Mouse (Mus musculus): ENCODE results near the gene Rnf187.

Rnf187 gene

DNA sequence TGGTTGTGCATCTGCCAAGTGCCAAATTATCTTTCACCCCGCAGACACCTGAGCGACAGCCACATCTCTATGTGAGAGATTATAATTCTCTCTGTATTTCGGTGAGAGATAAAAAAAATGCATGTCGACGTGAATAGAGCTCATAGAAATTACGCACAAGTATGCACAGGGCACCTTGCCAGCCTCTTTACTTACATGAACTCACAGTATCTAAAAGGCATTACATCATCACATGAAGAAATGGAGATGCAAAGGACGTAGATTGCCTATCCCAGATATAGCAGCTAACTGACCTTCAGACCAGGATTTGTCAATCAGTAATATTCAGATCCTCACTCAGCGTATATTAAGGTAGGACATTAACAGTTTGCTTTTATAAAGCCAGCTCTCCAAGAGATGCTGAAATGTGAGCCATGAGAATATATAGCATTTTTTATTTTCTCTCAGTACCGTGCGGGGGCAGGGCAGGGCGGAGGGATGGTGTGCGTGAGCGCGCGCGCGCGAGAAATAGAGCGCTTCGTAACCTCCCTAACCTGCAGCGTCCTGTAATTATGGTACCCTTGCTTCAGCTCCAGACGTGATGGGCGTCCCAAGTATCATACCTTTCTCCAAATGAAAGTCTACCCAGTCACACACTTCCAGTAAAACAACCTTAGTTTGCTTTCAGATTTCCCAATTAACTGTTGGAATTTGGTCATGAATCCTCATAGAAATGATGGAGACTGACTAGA, 9.2 kb upstream of the Rnf187 start:
- peak; percentile 54 for DNase-seq (ENCODE audit: low read depth, low spot score)

DNA sequence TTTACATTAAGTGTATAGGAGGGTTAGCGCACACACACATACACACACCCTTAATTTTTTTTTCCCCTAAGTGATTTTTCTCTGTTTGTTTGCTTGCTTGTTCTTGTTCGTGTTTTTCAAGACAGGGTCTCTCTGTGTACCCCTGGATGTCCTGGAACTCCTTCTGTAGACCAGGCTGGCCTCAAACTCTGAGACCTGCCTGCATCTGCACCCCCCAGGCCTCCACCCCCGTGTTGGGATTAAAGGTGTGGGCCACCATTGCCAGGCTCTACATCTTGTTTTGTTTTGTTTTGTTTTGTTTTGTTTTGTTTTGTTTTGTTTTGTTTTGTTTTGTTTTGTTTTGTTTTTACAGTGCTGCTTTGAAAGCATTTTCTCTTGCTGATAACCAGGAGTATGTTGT, 8.6 kb upstream of the Rnf187 start:
- no peak for DNase-seq (ENCODE audit: low read depth, low spot score)

DNA sequence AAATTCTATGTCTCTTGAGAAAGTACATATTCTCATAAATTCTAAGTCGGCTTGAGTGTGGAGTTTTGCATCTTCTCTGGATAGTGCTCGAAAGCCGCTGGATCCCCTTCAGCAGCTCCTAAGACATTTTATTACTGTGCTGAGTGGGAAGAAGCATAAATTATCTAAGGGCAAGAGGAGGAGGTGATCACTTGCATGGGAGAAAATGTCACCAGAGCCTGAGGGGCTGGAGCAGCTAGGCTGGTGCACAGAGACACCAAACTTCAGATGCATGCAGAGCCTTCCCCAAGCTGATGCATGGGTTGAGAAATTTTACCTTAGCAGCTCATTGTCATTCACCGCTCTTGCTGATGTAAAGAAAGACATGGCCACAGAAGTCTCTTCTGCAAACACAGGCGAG, 5.4 kb upstream of the Rnf187 start:
- DNase-seq (ENCODE audit: low read depth, low spot score), result no peak

DNA sequence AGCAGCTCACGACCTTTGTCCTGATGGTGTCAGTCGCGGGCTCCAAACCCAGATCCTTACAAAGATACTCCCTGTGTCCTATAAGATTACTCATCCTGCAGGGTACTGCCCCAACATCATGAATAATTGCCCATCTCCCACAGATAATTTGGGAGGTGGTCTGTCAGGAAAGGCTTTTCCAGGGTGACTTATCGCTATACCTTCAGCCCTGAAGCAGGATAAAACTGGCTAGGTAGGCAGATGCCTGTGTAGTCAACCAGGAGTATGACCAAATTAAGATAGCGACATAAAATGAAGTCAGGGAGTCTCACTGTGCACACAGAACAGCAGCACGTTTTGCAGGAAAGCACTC, 348 bp upstream of the Rnf187 start:
- no peak for DNase-seq (ENCODE audit: low read depth, low spot score)

DNA sequence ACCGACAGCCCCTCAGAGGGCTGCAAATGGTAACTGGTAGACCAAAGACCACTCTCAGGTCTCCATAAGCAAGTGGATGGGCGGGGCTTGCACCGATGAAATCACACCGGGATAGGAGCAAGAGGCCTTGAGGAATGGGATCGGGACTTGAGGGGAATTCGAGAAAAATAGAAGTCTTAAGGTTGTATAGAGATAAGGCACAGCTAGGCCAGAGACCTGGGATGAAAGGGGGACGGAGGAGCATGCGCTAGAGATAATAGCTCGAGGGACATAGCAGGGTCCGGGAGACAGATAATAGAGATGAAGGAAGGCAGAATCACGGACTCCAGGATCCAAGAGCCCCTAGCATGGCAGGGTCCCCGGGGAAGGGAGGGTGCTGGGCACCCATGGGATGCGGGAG, 807 bp downstream of the Rnf187 start:
- no peak for DNase-seq (ENCODE audit: low read depth, low spot score)

DNA sequence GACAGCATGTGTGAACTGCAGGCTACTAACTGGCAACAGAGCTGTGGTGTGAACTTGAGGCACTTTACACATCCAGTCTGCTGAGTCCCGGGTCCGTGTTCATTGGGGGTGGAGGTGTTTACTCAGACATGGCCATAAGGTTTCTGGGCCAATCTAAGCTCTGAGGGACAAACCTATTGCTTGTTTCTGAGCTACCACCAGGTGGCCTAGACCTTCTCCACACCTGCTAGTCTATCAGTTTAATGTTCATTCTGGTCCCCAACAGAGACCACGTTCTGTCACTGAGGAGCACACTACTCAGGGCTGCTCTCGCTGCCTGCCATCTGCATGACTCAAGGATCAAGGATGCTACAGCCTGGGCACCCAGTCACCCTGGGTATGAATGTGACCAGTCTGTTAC, 7.1 kb downstream of the Rnf187 start:
- peak; percentile 40 for DNase-seq (ENCODE audit: low read depth, low spot score)

DNA sequence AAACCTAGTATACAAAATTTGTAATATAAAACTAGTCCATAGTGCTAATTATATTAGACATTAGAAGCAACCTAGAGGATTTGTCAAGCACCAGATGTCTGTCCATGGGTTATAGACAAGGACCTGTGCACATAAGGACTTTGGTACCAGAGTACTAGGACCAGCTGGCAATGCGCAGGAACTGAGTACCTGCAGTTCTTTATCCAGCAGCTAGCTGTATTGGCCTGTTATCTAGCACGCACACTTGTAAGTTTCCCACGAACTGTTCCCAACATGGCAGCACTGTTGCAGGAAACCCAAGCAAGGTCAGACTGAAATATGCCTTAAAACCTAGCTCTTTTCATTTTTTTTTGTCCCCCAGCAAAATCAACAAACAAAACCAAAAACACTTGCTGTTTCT, 8.5 kb downstream of the Rnf187 start:
- DNase-seq (ENCODE audit: low read depth, low spot score), result no peak

DNA sequence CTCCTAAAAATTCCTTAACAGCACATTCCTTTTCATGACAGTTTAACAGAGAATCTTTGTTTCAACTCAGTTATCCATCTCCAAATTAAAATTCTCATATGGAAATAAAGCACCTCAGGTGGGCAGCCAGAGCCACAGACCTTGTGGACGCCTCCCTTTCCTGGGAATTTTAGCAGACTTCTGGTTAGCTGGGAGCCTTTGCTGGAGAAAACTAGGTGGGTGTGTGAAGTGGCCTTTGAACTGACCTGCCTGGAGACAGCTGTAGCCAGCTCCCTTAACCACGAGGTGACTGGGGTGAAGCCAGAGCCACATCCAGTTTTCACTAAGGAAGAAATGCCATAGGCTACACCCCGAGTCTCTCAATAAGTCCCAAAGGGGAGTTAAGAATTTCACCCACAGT, 9.1 kb downstream of the Rnf187 start:
- DNase-seq (ENCODE audit: low read depth, low spot score), result no peak

DNA sequence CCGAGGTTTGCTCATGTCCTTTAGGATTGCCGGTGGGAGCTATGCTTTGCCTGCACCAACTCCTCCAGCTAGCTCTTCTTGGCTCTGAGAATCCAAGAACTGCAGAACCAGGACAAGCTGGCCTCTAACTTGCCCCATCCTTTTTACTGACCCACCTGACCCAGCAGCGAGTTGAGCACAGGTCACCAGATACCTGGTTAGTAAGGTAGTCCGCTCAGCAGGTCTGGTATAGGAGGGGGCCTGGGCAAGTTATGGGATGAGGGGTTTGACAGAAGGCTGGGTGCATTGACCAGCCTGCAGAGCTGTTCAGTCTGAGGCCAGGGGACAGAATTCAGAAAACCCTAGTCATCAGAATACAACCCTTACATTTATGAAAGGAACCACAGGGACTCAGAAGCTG, 9.7 kb downstream of the Rnf187 start:
- no peak for DNase-seq (ENCODE audit: low read depth, low spot score)

DNA sequence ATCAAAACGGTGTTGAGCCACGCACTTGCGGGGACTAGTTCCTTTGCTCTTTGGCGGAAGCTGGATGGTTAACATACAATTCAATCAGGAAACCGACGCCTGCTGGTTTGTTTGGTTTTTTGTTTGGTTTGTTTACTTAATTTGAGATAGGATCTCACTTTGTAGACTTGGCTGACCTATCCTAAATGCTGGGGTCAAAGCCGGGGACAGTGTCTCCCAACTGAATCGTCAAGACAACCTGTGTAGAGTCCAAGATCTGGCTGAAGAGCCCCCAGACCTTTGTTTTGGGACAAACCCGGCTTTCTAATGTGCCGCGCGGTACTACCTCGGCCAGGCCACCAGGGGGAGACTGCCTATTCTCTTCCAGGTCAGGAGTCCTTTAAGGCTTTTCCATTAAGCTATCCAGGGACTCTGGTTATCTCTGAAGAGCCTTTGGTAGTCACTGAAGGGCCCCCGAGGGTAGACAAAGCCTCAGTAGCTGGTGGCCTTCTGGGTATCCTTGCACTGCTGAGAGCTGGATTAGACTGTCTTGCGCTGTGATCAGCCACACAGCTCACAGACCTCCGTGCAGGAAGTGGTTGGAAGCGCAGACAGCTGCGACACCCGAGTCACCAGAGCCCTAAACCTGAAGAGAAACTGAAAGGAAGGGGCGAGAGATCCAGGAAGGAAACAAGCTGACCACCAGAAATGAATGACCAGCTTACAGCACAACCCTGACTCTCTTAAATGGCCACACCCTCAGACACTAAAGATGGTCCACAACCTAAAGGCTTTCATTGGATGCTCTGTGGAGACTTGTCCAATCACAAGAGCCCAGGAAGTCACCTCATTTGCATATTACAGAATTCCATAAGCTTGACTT, 10.7 kb downstream of the Rnf187 start:
- DNase-seq (ENCODE audit: low read depth, low spot score), result peak; percentile 89

DNA sequence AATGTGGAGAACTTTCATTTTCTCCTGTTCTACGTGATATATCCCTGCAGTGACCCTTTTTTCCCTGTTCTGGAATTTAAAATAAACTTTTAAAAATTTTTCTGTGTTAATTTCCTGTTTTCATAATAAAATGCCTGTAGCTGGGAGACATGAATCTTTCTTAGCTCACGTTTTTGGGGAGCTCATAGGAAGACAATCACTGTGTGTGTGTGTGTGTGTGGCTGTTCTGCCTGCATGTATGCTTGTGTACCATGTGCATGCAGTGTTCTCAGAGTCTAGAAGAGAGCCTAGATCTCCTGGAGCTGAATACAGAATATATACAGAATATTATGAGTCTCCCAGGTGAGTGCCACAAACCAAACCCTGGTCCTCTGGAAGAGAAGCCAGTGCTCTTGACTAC, 11.7 kb downstream of the Rnf187 start:
- no peak for DNase-seq (ENCODE audit: low read depth, low spot score)

DNA sequence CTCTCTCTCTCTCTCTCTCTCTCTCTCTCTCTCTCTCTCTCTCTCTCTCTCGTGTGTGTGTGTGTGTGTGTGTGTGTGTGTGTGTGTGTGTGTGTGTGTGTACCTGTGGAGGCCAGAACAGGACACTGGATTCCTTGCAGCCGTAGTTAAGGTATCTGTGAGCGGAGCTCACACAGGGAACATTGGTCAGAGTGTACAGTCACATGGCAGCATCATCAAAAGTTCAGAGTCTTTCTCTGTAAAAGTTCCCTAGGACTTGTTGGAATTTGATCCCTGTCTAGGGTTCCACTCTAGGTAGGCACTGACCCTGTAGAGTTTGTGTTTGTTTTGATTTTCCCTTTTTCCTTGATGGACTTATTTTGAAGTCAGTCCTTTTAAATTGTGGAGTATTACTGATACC, 12.1 kb downstream of the Rnf187 start:
- DNase-seq (ENCODE audit: low read depth, low spot score), result no peak

DNA sequence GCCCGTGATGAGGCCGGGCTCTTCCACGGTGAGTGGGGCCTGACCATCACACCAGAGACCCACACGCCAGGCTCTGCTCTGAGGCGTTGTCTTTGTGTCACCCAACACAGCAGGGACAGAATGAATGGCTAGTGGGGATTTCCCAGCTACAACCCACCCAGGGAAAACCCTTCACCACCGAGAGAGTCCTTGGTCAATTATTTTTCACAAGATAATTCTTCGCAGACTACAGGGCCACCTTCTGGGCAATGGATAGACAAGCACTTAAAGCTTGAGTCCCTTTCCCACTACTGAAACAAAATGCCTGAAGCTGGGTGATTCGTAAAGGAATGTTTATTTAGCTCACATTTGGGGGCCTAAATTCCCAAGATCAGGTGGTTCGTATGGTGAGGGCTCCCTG, 16.3 kb downstream of the Rnf187 start:
- DNase-seq (ENCODE audit: low read depth, low spot score), result no peak

DNA sequence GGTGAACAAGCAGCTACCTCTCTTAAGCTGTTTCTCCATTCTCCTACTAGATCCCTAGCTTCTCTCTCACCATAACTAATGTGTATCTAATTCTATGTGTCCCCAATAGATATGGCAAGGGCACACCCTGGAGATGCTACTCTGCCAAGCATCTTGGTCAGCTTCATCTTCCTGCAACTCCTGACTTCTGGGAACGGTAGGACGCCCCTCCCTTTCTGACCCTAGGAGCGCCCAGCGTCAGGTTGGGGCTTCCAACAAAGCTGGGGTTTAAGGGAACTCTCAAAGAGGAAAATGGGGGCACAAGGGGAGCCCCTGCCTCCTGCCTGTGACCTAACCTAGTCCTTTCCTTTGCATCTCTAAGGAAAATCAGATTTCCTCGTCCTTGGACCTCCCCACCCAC, 20.0 kb downstream of the Rnf187 start:
- DNase-seq (ENCODE audit: low read depth, low spot score), result no peak

DNA sequence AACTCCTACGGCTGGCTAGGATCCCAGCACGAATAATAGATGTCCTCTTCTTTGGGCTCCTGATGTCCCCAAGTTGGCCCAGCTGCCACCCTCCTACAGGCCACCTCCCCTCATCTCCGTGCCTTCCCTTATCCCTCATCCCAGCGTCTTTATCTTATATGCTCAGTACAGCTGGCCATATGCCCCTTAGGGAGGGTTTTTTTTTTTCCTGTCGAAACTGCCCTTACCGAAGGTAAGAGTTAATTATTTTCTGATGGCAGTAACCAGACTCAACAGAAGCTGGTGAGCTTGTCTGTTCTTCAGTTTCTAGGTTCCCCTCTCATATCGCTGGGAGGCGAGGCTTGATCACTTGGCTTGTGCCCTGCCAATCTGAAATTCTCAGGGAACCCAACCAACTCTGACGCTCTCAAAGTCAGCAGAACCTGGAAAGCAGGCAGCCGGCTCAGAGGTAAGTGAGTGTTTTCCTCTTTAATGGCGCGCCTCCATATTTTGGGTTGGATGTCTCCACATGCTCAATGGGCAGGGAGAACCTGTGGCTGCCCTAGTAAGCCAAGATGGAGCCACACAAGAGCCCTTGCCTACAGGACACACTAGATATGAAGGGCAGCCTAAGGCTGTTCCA, 20.9 kb downstream of the Rnf187 start, which contains the start of gene Btnl10:
Btnl10 (plus strand) TSS at position 164 of the 622 bp plus-strand sequence.
- no peak for DNase-seq (ENCODE audit: low read depth, low spot score)

DNA sequence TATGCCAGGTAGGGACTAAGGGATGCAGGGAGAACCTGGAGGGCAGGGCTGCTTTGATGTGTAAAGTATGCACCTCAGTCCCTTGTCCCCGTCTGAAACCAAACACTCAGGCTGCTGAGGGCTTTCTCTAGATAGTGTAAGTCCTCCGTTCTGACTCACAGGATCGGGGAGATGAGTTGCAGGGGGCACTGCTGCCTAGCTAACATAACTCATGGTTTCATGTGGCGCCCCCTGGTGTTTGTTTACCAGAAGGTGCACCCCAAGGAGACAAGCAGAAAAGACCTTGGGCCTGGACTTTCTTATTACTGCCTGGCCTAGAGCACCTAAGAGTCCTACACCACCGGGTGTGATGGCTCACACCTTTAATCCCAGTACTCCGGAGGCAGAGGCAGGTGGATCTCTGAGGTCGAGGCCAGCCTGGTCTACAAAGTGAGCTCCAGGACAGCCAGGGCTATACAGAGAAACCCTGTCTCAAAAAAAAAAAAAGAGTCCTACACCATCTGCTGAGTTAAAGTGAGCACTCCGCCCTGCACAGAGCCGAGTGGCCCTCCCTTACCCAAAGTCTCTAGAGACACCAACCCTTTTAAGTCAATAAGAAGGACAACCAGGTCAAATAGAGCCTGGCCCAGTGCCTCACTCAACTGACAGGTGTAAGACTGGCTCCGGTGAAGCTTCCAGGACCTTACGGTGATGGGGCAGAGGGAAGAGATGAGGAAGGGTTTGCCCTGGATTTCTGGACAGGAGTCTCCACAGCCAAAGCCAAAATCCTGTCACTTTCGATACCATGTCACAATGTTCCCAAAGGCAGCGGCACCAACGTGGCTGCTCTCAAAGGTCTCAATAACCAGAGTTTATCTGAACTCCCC, 21.6 kb downstream of the Rnf187 start:
- peak; percentile 73 for DNase-seq (ENCODE audit: low read depth, low spot score)

DNA sequence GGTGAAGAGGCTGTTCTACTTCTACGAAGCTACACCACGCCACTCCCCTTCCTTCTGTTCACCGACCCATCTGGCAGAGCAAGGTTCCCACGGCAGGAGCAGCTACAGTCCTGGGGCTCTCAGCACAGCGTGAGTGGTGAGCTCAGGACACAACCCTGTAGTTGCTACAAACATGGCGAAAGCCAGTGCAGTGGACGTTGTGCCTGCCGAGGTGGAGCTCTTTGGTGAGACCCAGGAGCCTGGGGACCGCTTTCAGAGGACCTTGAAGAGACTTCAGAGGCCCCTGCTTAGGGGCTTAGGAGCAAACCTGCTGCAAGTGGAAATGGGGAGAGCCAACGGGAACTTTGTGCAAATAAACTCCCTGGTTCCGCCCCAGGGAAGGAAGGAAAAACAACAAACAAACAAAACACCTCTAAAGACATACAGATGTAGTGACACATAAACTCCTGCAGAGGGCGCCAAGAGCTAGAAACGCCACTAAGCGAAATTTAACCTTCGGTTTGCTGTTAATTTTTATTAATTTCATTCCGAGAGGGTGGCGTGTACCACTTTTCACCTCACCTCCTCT, 24.2 kb downstream of the Rnf187 start:
- peak; percentile 60 for DNase-seq (ENCODE audit: low read depth, low spot score)

DNA sequence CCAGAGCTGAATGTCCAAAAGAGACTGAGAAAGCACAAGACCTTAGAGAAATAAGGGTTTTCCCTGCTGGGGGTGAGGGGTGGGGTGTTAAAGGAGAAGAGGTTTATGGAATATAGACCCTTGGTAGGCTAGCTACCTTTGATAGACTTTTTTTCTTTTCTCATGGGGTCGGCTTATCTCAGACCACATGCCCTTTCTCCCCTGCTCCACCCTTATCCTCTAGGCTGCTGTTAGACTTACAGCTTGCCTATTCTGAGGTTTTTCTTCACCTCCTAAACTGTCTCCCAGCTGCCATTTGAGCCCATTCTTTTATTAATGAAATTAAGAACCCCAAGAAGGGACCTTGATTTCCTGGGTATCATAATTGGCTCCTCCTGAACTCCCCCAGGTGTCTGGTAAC, 24.9 kb downstream of the Rnf187 start:
- DNase-seq (ENCODE audit: low read depth, low spot score), result no peak

DNA sequence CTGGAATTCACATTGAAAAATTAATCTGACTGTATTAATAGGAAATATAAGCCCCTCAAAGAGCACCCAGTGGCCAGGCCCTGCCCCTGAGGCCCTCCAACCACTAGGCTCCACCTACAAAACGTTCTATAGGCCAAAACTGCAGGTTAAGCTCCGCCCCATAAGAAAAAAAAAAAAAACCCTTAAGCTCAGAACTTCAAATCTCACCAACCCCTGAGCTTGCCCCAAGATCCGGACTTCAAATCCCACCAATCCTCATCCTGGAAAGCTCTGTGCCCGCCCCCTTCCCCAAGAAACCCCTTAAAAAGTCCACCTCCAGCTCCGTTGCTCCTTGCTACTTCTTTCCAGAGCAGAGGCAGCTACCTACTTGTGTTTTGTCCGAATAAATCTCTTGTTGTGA, 33.9 kb downstream of the Rnf187 start:
- DNase-seq (ENCODE audit: low read depth, low spot score), result peak; percentile 61

DNA sequence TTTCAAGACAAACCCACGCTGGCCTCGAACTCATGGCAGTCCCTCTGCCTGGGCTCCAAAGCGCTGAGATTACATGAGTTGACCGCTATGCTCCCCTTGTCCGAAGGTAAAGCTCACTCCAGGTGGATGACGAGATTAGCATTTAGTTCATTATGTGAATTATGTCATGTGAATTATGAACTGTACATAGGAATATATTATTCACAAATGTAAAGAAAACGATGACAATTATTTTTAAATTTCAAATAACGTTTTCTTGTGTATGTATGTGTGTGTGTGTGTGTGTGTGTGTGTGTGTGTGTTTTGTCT, 34.4 kb downstream of the Rnf187 start:
- no peak for DNase-seq (ENCODE audit: low read depth, low spot score)

Data from CD4-positive helper T cell, adult 2 months (primary cell).